Mouse (Mus musculus): ENCODE measurements around the gene Gtf2i. TPM values are rescaled to one million over a fixed set of nuclear protein-coding genes. Genes with fewer than 3 reads are reported as not detected.

Gene Gtf2i
- total and polyA plus RNA-seq, 3 experiments = 28.4 to 60.9 (median 42.2) TPM

- TF ChIP-seq CHD1 (IDR thresholded peaks at IDR 0.05; ENCODE audit: low read depth, low read length) (0 out of 2 replicates have a peak, but pooled peaks have one; percentile 22), EP300 (IDR thresholded peaks at IDR 0.05; ENCODE audit: low read length) (no peak), RAD21 (IDR thresholded peaks at IDR 0.05; ENCODE audit: low read depth, low read length) (no peak), NELFE (IDR thresholded peaks at IDR 0.05; ENCODE audit: low read depth, low read length) (peak; percentile 77), RCOR1 (conservative IDR thresholded peaks at IDR 0.05; ENCODE audit: low read depth, low read length) (no peak), TBP (conservative IDR thresholded peaks at IDR 0.05; ENCODE audit: low read depth, low read length) (peak; percentile 98), KAT2A (IDR thresholded peaks at IDR 0.05; ENCODE audit: insufficient replicate concordance, low read length) (0 out of 2 replicates have a peak, but pooled peaks have one; percentile 7), CHD2 (IDR thresholded peaks at IDR 0.05; ENCODE audit: low read length) (no peak), MAX (IDR thresholded peaks at IDR 0.05; ENCODE audit: low read length) (peak; percentile 35; the same call in 1 of the 2 replicates), POLR2A (IDR thresholded peaks at IDR 0.05; ENCODE audit: low read depth, low read length) (peak; percentile 81; the same call in 1 of the 2 replicates), ZMIZ1 (IDR thresholded peaks at IDR 0.05; ENCODE audit: low read depth, low read length) (peak; percentile 54; the same call in 1 of the 2 replicates), HCFC1 (IDR thresholded peaks at IDR 0.05; ENCODE audit: low read depth, low read length) (0 out of 2 replicates have a peak, but pooled peaks have one; percentile 9), NRF1 (IDR thresholded peaks at IDR 0.05; ENCODE audit: low read depth, low read length) (0 out of 2 replicates have a peak, but pooled peaks have one; percentile 4), POLR2AphosphoS2 (IDR thresholded peaks at IDR 0.05; ENCODE audit: low read depth, low read length) (peak; percentile 91)
- Histone ChIP-seq H3K9ac (ENCODE audit: insufficient read depth, low read depth) (peak overlapping the region; percentile 68), H3K79me2 (replicated peaks; ENCODE audit: control insufficient read depth, extremely low read depth, insufficient read depth, poor library complexity, severe bottlenecking) (peaks cover 4% of the 10 kb centered on the region; the same call in 1 of the 2 replicates), H3K4me3 (replicated peaks in 1 of 3; ENCODE audit: low read depth in 2 of 3, low read length in 2 of 3, poor library complexity in 1 of 3) (peak overlapping the region in 1 of 3 experiments; percentile 5), H3K4me1 (ENCODE audit: control insufficient read depth in 1 of 2, insufficient read depth in 2 of 2) (peaks cover 42 to 64% of the 10 kb centered on the region in 2 experiments), H3K9me3 (replicated peaks; ENCODE audit: low read length) (no peaks in the 10 kb centered on the region), H3K27me3 (replicated peaks) (no peaks in the 10 kb centered on the region), H3K36me3 (replicated peaks in 1 of 2; ENCODE audit: control insufficient read depth in 1 of 2, insufficient read depth in 1 of 2, low read length in 1 of 2) (peaks cover 4 to 22% of the 10 kb centered on the region in 2 experiments), H3K27ac (ENCODE audit: insufficient read depth, low read depth) (peak overlapping the region; percentile 96), H3K4me2 (ENCODE audit: insufficient read depth, low read depth, poor library complexity, severe bottlenecking) (peak overlapping the region; percentile 64)
- peak; percentile 89 for DNase-seq (ENCODE audit: extremely low read depth)
- in situ Hi-C loops (cut with MboI; ENCODE audit: low pct_ligation_motif_present, low pct_unique_long_range_greater_than_20kb, low sequenced_read_pairs) (no loop called here), dilution Hi-C loops (cut with MboI; ENCODE audit: extremely low pct_ligation_motif_present, extremely low pct_unique_long_range_greater_than_20kb, low sequenced_read_pairs) (no loop called here)
Measured at GRCm38 (mm10) chr5:134232111-134232510, 82.4 kb downstream of the Gtf2i start.

GRCm38 (mm10) chr5:134231376-134231775 is 83.2 kb downstream of the Gtf2i start:
- DNase-seq (ENCODE audit: extremely low read depth) = no peak
- Histone ChIP-seq H3K9ac (ENCODE audit: insufficient read depth, low read depth) (no peak overlapping the region), H3K27ac (ENCODE audit: insufficient read depth, low read depth) (peak overlapping the region; percentile 96), H3K79me2 (replicated peaks; ENCODE audit: control insufficient read depth, extremely low read depth, insufficient read depth, poor library complexity, severe bottlenecking) (peaks cover 6% of the 10 kb centered on the region; the same call in 1 of the 2 replicates), H3K4me3 (replicated peaks in 1 of 3; ENCODE audit: low read depth in 2 of 3, low read length in 2 of 3, poor library complexity in 1 of 3) (peak overlapping the region in 1 of 3 experiments; percentile 15), H3K4me2 (ENCODE audit: insufficient read depth, low read depth, poor library complexity, severe bottlenecking) (peak overlapping the region; percentile 64; the same call in 1 of the 2 replicates), H3K36me3 (replicated peaks in 1 of 2; ENCODE audit: control insufficient read depth in 1 of 2, insufficient read depth in 1 of 2, low read length in 1 of 2) (peaks cover 0 to 24% of the 10 kb centered on the region in 2 experiments), H3K9me3 (replicated peaks; ENCODE audit: low read length) (no peaks in the 10 kb centered on the region), H3K4me1 (ENCODE audit: control insufficient read depth in 1 of 2, insufficient read depth in 2 of 2) (peaks cover 39 to 57% of the 10 kb centered on the region in 2 experiments), H3K27me3 (replicated peaks) (no peaks in the 10 kb centered on the region)
- TF ChIP-seq MYC (IDR thresholded peaks at IDR 0.05; ENCODE audit: low read depth, low read length) = 0 out of 2 replicates have a peak, but pooled peaks have one; percentile 12
- 0 out of 2 replicates have a peak, but pooled peaks have one; percentile 17 for TF ChIP-seq TCF12 (IDR thresholded peaks at IDR 0.05; ENCODE audit: low read depth, low read length)
- peak; percentile 16 for TF ChIP-seq POLR2A (IDR thresholded peaks at IDR 0.05; ENCODE audit: low read depth, low read length)
- no peak for TF ChIP-seq IRF4 (IDR thresholded peaks at IDR 0.05; ENCODE audit: low read depth, low read length)
- dilution Hi-C loops (cut with MboI; ENCODE audit: extremely low pct_ligation_motif_present, extremely low pct_unique_long_range_greater_than_20kb, low sequenced_read_pairs) (no loop called here), in situ Hi-C loops (cut with MboI; ENCODE audit: low pct_ligation_motif_present, low pct_unique_long_range_greater_than_20kb, low sequenced_read_pairs) (no loop called here)

Measured in CH12.LX (cell line).